28 mouse cellular contexts compared by ENCODE assay signal in genomic region chr5:5492163-5492562, GRCm38 (mm10). TPM values are rescaled to one million over a fixed set of nuclear protein-coding genes. Genes with fewer than 3 reads are reported as not detected.
DNase-seq lines count a peak whose midpoint lies in the region; ATAC-seq and TF ChIP-seq lines count a peak whose summit lies in the region.
"Had no signal": no experiment of that assay in that cellular context is flagged by ENCODE, and none has a peak within 500 bp of the region (broad histone marks: within the 10 kb centered on the region; RNA-seq: fewer than 3 reads in every experiment).

No protein-coding gene starts in this region.

- in situ Hi-C loops in Patski (cut with MboI; ENCODE audit: low pct_unique_long_range_greater_than_20kb), result loop anchor here (5.0 to 25.0 kb wide), 3 partner anchors 260 to 1845 kb away; partner anchors contain the start of gene Zfp804b

- 95% methylated on average over 4 of the region's 4 CpGs for WGBS in liver, adult 2 months
- 74% methylated on average over 4 of the region's 4 CpGs for whole genome bisulfite sequencing in liver, embryonic 12.5 days (ENCODE audit: insufficient replicate concordance)
- WGBS in intestine, postnatal 0 days, result 97% methylated on average over 4 of the region's 4 CpGs

- no peaks in the 10 kb centered on the region for H3K9me3 ChIP-seq in liver, embryonic 12.5 days (replicated peaks)
- no peaks in the 10 kb centered on the region for H3K9me3 ChIP-seq in E14TG2a.4 (ENCODE audit: low read length)
- H3K9me3 ChIP-seq in intestine, postnatal 0 days (ENCODE audit: control insufficient read depth), result no peaks in the 10 kb centered on the region
- H3K9me3 ChIP-seq: embryonic facial prominence, embryonic 12.5 days; heart, embryonic 15.5 days; hindbrain, embryonic 15.5 days; kidney, embryonic 15.5 days; liver, embryonic 15.5 days; midbrain, embryonic 12.5 days; neural tube, embryonic 12.5 days had no signal

- no peak overlapping the region for H3K4me3 ChIP-seq in liver, adult 2 months (ENCODE audit: insufficient read depth, low read depth, low read length)
- H3K4me3 ChIP-seq in liver, embryonic 12.5 days, result no peak overlapping the region
- H3K4me3 ChIP-seq in E14TG2a.4 (replicated peaks; ENCODE audit: low read length), result no peak overlapping the region
- H3K4me3 ChIP-seq in intestine, postnatal 0 days (ENCODE audit: low read depth, low read length), result no peak overlapping the region
- H3K4me3 ChIP-seq: embryonic facial prominence, embryonic 12.5 days; heart, embryonic 15.5 days; hindbrain, embryonic 15.5 days; kidney, embryonic 15.5 days; liver, embryonic 15.5 days; midbrain, embryonic 12.5 days; neural tube, embryonic 12.5 days had no signal

- H3K9ac ChIP-seq in liver, adult 2 months (ENCODE audit: low read depth, low read length), result no peak overlapping the region
- H3K9ac ChIP-seq in liver, embryonic 12.5 days, result no peak overlapping the region
- H3K9ac ChIP-seq in intestine, postnatal 0 days (ENCODE audit: low read depth, low read length), result no peak overlapping the region
- H3K9ac ChIP-seq: embryonic facial prominence, embryonic 12.5 days; heart, embryonic 15.5 days; hindbrain, embryonic 15.5 days; kidney, embryonic 15.5 days; liver, embryonic 15.5 days; midbrain, embryonic 12.5 days; neural tube, embryonic 12.5 days had no signal

- no peak overlapping the region for H3K27ac ChIP-seq in liver, adult 2 months (replicated peaks; ENCODE audit: insufficient read depth, low read depth, low read length)
- H3K27ac ChIP-seq in liver, embryonic 12.5 days, result no peak overlapping the region
- no peak overlapping the region for H3K27ac ChIP-seq in intestine, postnatal 0 days (ENCODE audit: low read depth, low read length)
- H3K27ac ChIP-seq: embryonic facial prominence, embryonic 12.5 days; heart, embryonic 15.5 days; hindbrain, embryonic 15.5 days; kidney, embryonic 15.5 days; liver, embryonic 15.5 days; midbrain, embryonic 12.5 days; neural tube, embryonic 12.5 days had no signal

- ATAC-seq in liver, embryonic 12.5 days, result no peak
- ATAC-seq in Patski, result no peak
- peak; percentile 56; the same call in 1 of the 2 replicates for ATAC-seq in megakaryocyte-erythroid progenitor cell, adult 5-6 weeks (replicated peaks; ENCODE audit: low FRiP score, low TSS enrichment, poor library complexity, severe bottlenecking)
- ATAC-seq in intestine, postnatal 0 days, result no peak
- ATAC-seq in activated CD4-positive, CD25-positive, alpha-beta regulatory T cell, adult 4 months, result no peak
- ATAC-seq: intestine, embryonic 16.5 days had no signal

- no peak overlapping the region for H3K4me2 ChIP-seq in liver, embryonic 12.5 days
- no peak overlapping the region for H3K4me2 ChIP-seq in intestine, postnatal 0 days (replicated peaks; ENCODE audit: low read depth)
- H3K4me2 ChIP-seq: embryonic facial prominence, embryonic 12.5 days; heart, embryonic 15.5 days; hindbrain, embryonic 15.5 days; kidney, embryonic 15.5 days; liver, embryonic 15.5 days; midbrain, embryonic 12.5 days; neural tube, embryonic 12.5 days had no signal

- TF ChIP-seq POLR2A in liver, adult 2 months (IDR thresholded peaks at IDR 0.05; ENCODE audit: extremely low read depth, insufficient read depth, low read length), result no peak

- TF ChIP-seq CTCF in liver, adult 2 months (IDR thresholded peaks at IDR 0.05; ENCODE audit: low read depth, low read length), result peak; percentile 1; the same call in 1 of the 2 replicates
- TF ChIP-seq CTCF in E14TG2a.4 (conservative IDR thresholded peaks at IDR 0.05; ENCODE audit: low read length) (peak; percentile 65), Patski (IDR thresholded peaks at IDR 0.05) (peak; percentile 40)
- no peak for TF ChIP-seq CTCF in intestine, postnatal 0 days (IDR thresholded peaks at IDR 0.05; ENCODE audit: low read depth)

- POLR2A ChIA-PET in Patski (lab: Charles Lee), result no interaction called here

- no peak for DNase-seq in liver, adult 2 months (ENCODE audit: extremely low read depth, low read depth, low spot score)
- DNase-seq in Patski (ENCODE audit: low read depth, low spot score), result no peak
- DNase-seq: adrenal gland, adult 8-10 months; cerebellum, adult 11-12 months; cerebellum, postnatal 10 days; heart, postnatal 36 days; kidney, postnatal 4 days; right cerebral cortex, postnatal 14 days; thymus, postnatal 14 days had no signal

- no peaks in the 10 kb centered on the region for H3K36me3 ChIP-seq in liver, adult 2 months (ENCODE audit: control insufficient read depth, insufficient read depth, low read length)
- H3K36me3 ChIP-seq in liver, embryonic 12.5 days, result no peaks in the 10 kb centered on the region
- H3K36me3 ChIP-seq in E14TG2a.4 (ENCODE audit: insufficient read depth, low read length), result no peaks in the 10 kb centered on the region
- no peaks in the 10 kb centered on the region for H3K36me3 ChIP-seq in intestine, postnatal 0 days (ENCODE audit: control insufficient read depth, insufficient read depth)
- H3K36me3 ChIP-seq: embryonic facial prominence, embryonic 12.5 days; heart, embryonic 15.5 days; hindbrain, embryonic 15.5 days; kidney, embryonic 15.5 days; liver, embryonic 15.5 days; midbrain, embryonic 12.5 days; neural tube, embryonic 12.5 days had no signal

- no peaks in the 10 kb centered on the region for H3K27me3 ChIP-seq in liver, adult 2 months (ENCODE audit: control insufficient read depth, insufficient read depth, low read length)
- H3K27me3 ChIP-seq in liver, embryonic 12.5 days (replicated peaks), result no peaks in the 10 kb centered on the region
- H3K27me3 ChIP-seq in E14TG2a.4 (ENCODE audit: insufficient read depth, low read length), result peaks cover 3% of the 10 kb centered on the region; the same call in 1 of the 2 replicates
- H3K27me3 ChIP-seq in Patski, result no peaks in the 10 kb centered on the region
- H3K27me3 ChIP-seq in intestine, postnatal 0 days (replicated peaks; ENCODE audit: control insufficient read depth, insufficient read depth, low read length), result no peaks in the 10 kb centered on the region
- H3K27me3 ChIP-seq: embryonic facial prominence, embryonic 12.5 days; liver, embryonic 15.5 days; neural tube, embryonic 12.5 days had no signal

- no peaks in the 10 kb centered on the region for H3K79me2 ChIP-seq in liver, adult 2 months (ENCODE audit: control insufficient read depth, insufficient read depth, low read length)

- H3K4me1 ChIP-seq in liver, adult 2 months (ENCODE audit: control insufficient read depth, insufficient read depth, low read length), result 0 out of 2 replicates have a peak, but pooled peaks cover 2% of the 10 kb centered on the region
- H3K4me1 ChIP-seq in liver, embryonic 12.5 days, result no peaks in the 10 kb centered on the region
- no peaks in the 10 kb centered on the region; the same call in 1 of the 2 replicates for H3K4me1 ChIP-seq in E14TG2a.4 (replicated peaks; ENCODE audit: low read depth, low read length)
- no peaks in the 10 kb centered on the region for H3K4me1 ChIP-seq in intestine, postnatal 0 days (replicated peaks; ENCODE audit: control insufficient read depth, insufficient read depth, low read length)
- H3K4me1 ChIP-seq: embryonic facial prominence, embryonic 12.5 days; heart, embryonic 15.5 days; hindbrain, embryonic 15.5 days; kidney, embryonic 15.5 days; liver, embryonic 15.5 days; midbrain, embryonic 12.5 days; neural tube, embryonic 12.5 days had no signal

- CTCF ChIA-PET in Patski (lab: Charles Lee), result interaction anchor here (3.2 kb wide), 1 partner anchor 257 kb away, joined by 33 read pairs; the partner anchor contains the start of gene Steap1

RNA-seq across cellular contexts. Expression of gene 1700015F17Rik, which starts 13.2 kb away (rescaled TPM):
- total RNA-seq in liver, adult 2 months (2014; rRNA removed), result not detected in 2 replicates
- polyA plus RNA-seq in liver, adult 2 months (2012; rRNA removed), result not detected in 2 replicates
- polyA plus RNA-seq in liver, embryonic 12.5 days (2016; fragmentation: Nextera tagmentation; extraction: Ambion mirVana), result not detected in 2 replicates
- polyA plus RNA-seq in Patski (2021), result not detected
- not detected in 2 replicates for total RNA-seq in megakaryocyte-erythroid progenitor cell, adult 5-6 weeks (2014; fragmentation: Nextera tagmentation)
- total RNA-seq in megakaryocyte-erythroid progenitor cell, adult 5-6 weeks (2017), result not detected in 2 replicates
- not detected in 2 replicates for polyA plus RNA-seq in intestine, postnatal 0 days (2015; fragmentation: Nextera tagmentation; extraction: Ambion mirVana)
- polyA plus RNA-seq in activated CD4-positive, CD25-positive, alpha-beta regulatory T cell, adult 4 months (2017; shearing (Covaris generic)), result under 1 TPM in 1 of 2 experiments, not detected in 1; 0.77 TPM
- total RNA-seq: gastrocnemius, adult 18-20 months; gastrocnemius, postnatal 4 days; heart, postnatal 36 days; layer of hippocampus, postnatal 14 days had no signal
- polyA plus RNA-seq: embryonic facial prominence, embryonic 12.5 days; forebrain, embryonic 11.5 days; heart, embryonic 15.5 days; hindbrain, embryonic 15.5 days; intestine, embryonic 16.5 days; kidney, embryonic 15.5 days; limb, embryonic 11.5 days; liver, embryonic 15.5 days; lung, embryonic 16.5 days; midbrain, embryonic 12.5 days; neural tube, embryonic 12.5 days had no signal

RNA-seq across cellular contexts. Expression of gene Cldn12, which starts 22.6 kb away (rescaled TPM):
- 66.4 and 76.7 TPM in 2 replicates for total RNA-seq in liver, adult 2 months (2014; rRNA removed)
- polyA plus RNA-seq in liver, adult 2 months (2012; rRNA removed), result 56.0 and 60.0 TPM in 2 replicates
- polyA plus RNA-seq in liver, embryonic 12.5 days (2016; fragmentation: Nextera tagmentation; extraction: Ambion mirVana), result 10.0 and 10.8 TPM in 2 replicates
- polyA plus RNA-seq in Patski (2021), result 60.9 TPM
- 0.52 and 2.0 TPM in 2 replicates for total RNA-seq in megakaryocyte-erythroid progenitor cell, adult 5-6 weeks (2014; fragmentation: Nextera tagmentation)
- 1.6 and 3.4 TPM in 2 replicates for total RNA-seq in megakaryocyte-erythroid progenitor cell, adult 5-6 weeks (2017)
- polyA plus RNA-seq in intestine, postnatal 0 days (2015; fragmentation: Nextera tagmentation; extraction: Ambion mirVana), result 14.6 and 15.1 TPM in 2 replicates
- 1 to 10 TPM; 2.7 to 4.5 TPM for polyA plus RNA-seq in activated CD4-positive, CD25-positive, alpha-beta regulatory T cell, adult 4 months (2017; shearing (Covaris generic))
